Mouse (Mus musculus): Measurements from ENCODE around the gene Stk19. TPM values are rescaled to one million over a fixed set of nuclear protein-coding genes. Genes with fewer than 3 reads are reported as not detected.

Stk19 gene
- total and polyA plus RNA-seq, 2 experiments from 2014 or later: 25.8 to 48.6 TPM

GRCm38 (mm10) chr17:34879336-34879879 is 42.7 kb upstream of the Stk19 start, which contains the start of gene Zbtb12:
Gene Zbtb12 (plus strand): TSS chr17:34879483.
- DNase-seq (ENCODE audit: low spot score): no peak
- Histone ChIP-seq H3K9ac (replicated peaks; ENCODE audit: low read length, poor library complexity, severe bottlenecking) (no peak within 1 kb of the TSS), H3K4me3 (ENCODE audit: low read depth, low read length) (no peak within 1 kb of the TSS), H3K4me1 (ENCODE audit: insufficient read depth, low read length) (no peaks in the 10 kb centered on the region), H3K36me3 (ENCODE audit: insufficient read depth, low read length) (no peaks in the 10 kb centered on the region), H3K4me2 (ENCODE audit: low read depth, low read length, poor library complexity, severe bottlenecking) (no peak within 1 kb of the TSS), H3K27me3 (ENCODE audit: insufficient read depth, low read length) (0 out of 2 replicates have a peak, but pooled peaks cover 6% of the 10 kb centered on the region), H3K27ac (ENCODE audit: low read depth, low read length) (no peak within 1 kb of the TSS), H3K9me3 (ENCODE audit: low read length) (no peaks in the 10 kb centered on the region)
- no peak for ATAC-seq (ENCODE audit: low FRiP score)
- WGBS: 71% methylated on average over 11 of the region's 11 CpGs
- TF ChIP-seq CTCF (IDR thresholded peaks at IDR 0.05): no peak

DNA sequence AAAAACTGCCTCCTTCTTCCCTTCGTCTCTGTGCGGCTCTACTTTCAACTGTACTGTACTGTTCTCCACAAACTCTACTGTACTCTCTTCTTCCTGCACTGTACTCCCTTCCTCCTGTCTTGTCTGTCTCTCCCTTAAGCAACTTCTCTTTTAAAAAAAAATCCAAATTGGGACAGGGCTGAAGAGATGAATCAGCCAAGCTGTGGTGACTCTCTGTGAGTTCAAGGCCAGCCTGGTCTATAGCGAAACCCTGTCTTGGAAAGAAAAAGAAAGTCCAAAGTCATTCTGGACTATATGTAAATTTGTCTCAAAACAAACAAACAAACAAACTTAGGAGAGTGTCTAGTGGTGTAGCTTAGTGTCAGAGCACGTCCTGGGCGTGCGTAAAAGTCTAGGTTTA is 37.6 kb upstream of the Stk19 start:
- DNase-seq (ENCODE audit: low spot score) (no peak), ATAC-seq (ENCODE audit: low FRiP score) (no peak)
- TF ChIP-seq CTCF (IDR thresholded peaks at IDR 0.05): no peak
- Histone ChIP-seq H3K4me2 (ENCODE audit: low read depth, low read length, poor library complexity, severe bottlenecking) (no peak overlapping the region), H3K4me3 (ENCODE audit: low read depth, low read length) (no peak overlapping the region), H3K9ac (replicated peaks; ENCODE audit: low read length, poor library complexity, severe bottlenecking) (no peak overlapping the region), H3K27me3 (ENCODE audit: insufficient read depth, low read length) (peaks cover 3% of the 10 kb centered on the region; the same call in 1 of the 2 replicates), H3K27ac (ENCODE audit: low read depth, low read length) (no peak overlapping the region), H3K4me1 (ENCODE audit: insufficient read depth, low read length) (no peaks in the 10 kb centered on the region), H3K36me3 (ENCODE audit: insufficient read depth, low read length) (no peaks in the 10 kb centered on the region), H3K9me3 (ENCODE audit: low read length) (no peaks in the 10 kb centered on the region)
- 91% methylated on average over 6 of the region's 6 CpGs for WGBS

DNA sequence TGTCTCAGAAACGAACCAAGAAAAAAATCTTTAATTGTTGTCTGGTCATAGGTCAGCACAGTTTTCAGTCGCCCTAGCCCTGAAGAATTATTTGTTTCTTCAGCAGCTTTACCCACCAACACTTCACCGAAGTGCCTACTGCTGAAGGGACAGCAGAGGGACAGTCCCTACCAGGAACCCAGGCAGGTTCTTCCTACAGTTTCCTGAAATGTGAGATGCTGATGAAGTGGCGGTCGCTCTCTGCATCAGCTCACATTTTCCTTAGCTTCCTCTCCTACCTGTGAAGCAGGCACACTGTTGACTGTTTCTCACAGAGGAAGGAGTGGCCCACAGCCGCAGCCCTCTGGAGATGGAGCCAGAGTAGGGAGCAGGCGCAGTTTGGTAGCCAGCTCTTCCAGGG is 29.2 kb upstream of the Stk19 start:
- 73% methylated on average over 7 of the region's 7 CpGs for WGBS
- no peak overlapping the region for H3K27ac ChIP-seq (ENCODE audit: low read depth, low read length)
- H3K27me3 ChIP-seq (ENCODE audit: insufficient read depth, low read length): no peaks in the 10 kb centered on the region
- no peak overlapping the region for H3K4me3 ChIP-seq (ENCODE audit: low read depth, low read length)
- H3K4me2 ChIP-seq (ENCODE audit: low read depth, low read length, poor library complexity, severe bottlenecking): no peak overlapping the region
- H3K36me3 ChIP-seq (ENCODE audit: insufficient read depth, low read length): no peaks in the 10 kb centered on the region
- no peaks in the 10 kb centered on the region for H3K4me1 ChIP-seq (ENCODE audit: insufficient read depth, low read length)
- ATAC-seq (ENCODE audit: low FRiP score) (no peak), DNase-seq (ENCODE audit: low spot score) (no peak)
- H3K9me3 ChIP-seq (ENCODE audit: low read length): no peaks in the 10 kb centered on the region
- no peak overlapping the region for H3K9ac ChIP-seq (replicated peaks; ENCODE audit: low read length, poor library complexity, severe bottlenecking)
- no peak for TF ChIP-seq CTCF (IDR thresholded peaks at IDR 0.05)

DNA sequence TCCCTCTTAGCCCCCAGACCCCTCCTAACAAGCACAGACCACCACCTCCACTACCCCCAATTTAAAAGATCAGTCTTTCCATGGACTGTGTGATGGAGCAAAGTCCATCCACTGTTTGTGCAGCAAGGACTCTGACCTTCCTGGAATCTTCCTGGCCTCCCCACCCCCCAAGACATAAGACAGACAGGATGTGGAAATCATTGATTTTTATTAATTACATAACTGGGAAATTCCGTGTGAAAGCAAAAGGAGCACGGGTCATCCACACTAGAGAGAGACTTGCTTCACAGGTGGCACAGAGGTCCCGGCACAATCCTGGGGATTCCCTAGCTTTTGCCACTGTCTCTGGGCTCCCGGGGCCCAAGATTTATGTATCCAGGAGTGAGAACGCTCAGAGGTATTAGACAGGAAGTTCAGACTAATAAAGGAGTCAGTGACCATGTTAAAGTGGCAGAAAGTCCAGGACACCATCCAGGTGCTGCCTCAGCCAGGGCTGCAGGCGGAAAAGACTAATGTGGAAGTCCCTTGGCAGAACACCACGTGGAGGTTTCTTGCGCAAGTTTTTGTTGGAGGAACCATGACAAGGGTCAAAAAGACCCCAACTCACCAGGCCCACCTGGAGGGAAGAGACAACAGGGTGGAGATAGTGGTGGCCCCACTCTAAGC is 25.8 kb upstream of the Stk19 start, which contains the start of gene Cfb:
Gene Cfb (minus strand): TSS at position 103 of the 666 bp plus-strand sequence.
- H3K9ac ChIP-seq (replicated peaks; ENCODE audit: low read length, poor library complexity, severe bottlenecking): no peak within 1 kb of the TSS
- no peaks in the 10 kb centered on the region for H3K36me3 ChIP-seq (ENCODE audit: insufficient read depth, low read length)
- no peak for ATAC-seq (ENCODE audit: low FRiP score)
- TF ChIP-seq CTCF (IDR thresholded peaks at IDR 0.05): no peak
- H3K27me3 ChIP-seq (ENCODE audit: insufficient read depth, low read length): no peaks in the 10 kb centered on the region
- no peak for DNase-seq (ENCODE audit: low spot score)
- H3K4me2 ChIP-seq (ENCODE audit: low read depth, low read length, poor library complexity, severe bottlenecking): no peak within 1 kb of the TSS
- H3K9me3 ChIP-seq (ENCODE audit: low read length): no peaks in the 10 kb centered on the region
- no peak within 1 kb of the TSS for H3K27ac ChIP-seq (ENCODE audit: low read depth, low read length)
- no peak within 1 kb of the TSS for H3K4me3 ChIP-seq (ENCODE audit: low read depth, low read length)
- H3K4me1 ChIP-seq (ENCODE audit: insufficient read depth, low read length): no peaks in the 10 kb centered on the region
- 72% methylated on average over 8 of the region's 8 CpGs for WGBS

DNA sequence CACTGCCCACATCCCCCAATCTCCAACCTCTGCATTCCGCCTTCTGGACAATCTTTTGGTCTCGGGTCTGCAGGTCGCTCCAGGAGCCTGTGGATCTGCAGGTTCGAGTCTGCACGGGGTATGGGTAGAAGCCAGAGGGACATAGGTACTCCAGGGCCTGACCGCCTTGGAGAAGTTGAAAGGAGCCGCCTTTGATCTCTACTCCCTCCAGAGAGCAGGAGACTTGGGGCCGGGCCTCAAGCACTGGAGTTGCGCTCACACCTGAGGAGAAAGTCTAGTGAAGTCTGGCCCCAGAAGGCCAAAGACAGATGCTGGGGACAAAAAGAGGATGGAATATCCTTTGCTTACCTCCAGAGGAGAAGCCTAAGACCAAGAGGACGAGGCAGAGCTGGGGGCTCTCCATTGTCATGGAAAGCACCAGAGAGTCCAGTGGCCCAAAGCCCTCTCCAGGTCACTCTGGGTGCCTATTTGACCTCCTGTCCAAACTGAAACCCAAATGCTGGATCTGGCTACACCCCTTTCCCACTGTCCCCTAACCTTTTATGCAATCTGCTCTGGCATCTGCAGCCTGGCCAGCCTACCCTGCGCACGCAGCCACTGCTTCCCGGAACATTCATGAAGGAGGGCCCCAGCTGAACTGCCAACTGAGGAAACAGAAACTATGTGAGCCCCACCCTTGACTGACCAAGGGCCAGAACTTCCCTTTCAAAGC is 25.1 kb upstream of the Stk19 start:
- no peak for ATAC-seq (ENCODE audit: low FRiP score)
- H3K9ac ChIP-seq (replicated peaks; ENCODE audit: low read length, poor library complexity, severe bottlenecking): no peak overlapping the region
- 74% methylated on average over 13 of the region's 13 CpGs for WGBS
- H3K4me3 ChIP-seq (ENCODE audit: low read depth, low read length): no peak overlapping the region
- no peaks in the 10 kb centered on the region for H3K4me1 ChIP-seq (ENCODE audit: insufficient read depth, low read length)
- TF ChIP-seq CTCF (IDR thresholded peaks at IDR 0.05): no peak
- no peak overlapping the region for H3K4me2 ChIP-seq (ENCODE audit: low read depth, low read length, poor library complexity, severe bottlenecking)
- DNase-seq (ENCODE audit: low spot score): no peak
- H3K9me3 ChIP-seq (ENCODE audit: low read length): no peaks in the 10 kb centered on the region
- H3K36me3 ChIP-seq (ENCODE audit: insufficient read depth, low read length): no peaks in the 10 kb centered on the region
- H3K27ac ChIP-seq (ENCODE audit: low read depth, low read length): no peak overlapping the region
- no peaks in the 10 kb centered on the region for H3K27me3 ChIP-seq (ENCODE audit: insufficient read depth, low read length)

- no peak overlapping the region for H3K27ac ChIP-seq (ENCODE audit: low read depth, low read length)
- TF ChIP-seq CTCF (IDR thresholded peaks at IDR 0.05): no peak
- H3K27me3 ChIP-seq (ENCODE audit: insufficient read depth, low read length): no peaks in the 10 kb centered on the region
- WGBS: 89% methylated on average over 9 of the region's 9 CpGs
- H3K36me3 ChIP-seq (ENCODE audit: insufficient read depth, low read length): peaks cover 6% of the 10 kb centered on the region
- H3K4me2 ChIP-seq (ENCODE audit: low read depth, low read length, poor library complexity, severe bottlenecking): no peak overlapping the region
- no peak overlapping the region for H3K4me3 ChIP-seq (ENCODE audit: low read depth, low read length)
- H3K9ac ChIP-seq (replicated peaks; ENCODE audit: low read length, poor library complexity, severe bottlenecking): no peak overlapping the region
- ATAC-seq (ENCODE audit: low FRiP score) (no peak), DNase-seq (ENCODE audit: low spot score) (no peak)
- H3K4me1 ChIP-seq (ENCODE audit: insufficient read depth, low read length): no peaks in the 10 kb centered on the region
- H3K9me3 ChIP-seq (ENCODE audit: low read length): no peaks in the 10 kb centered on the region
These were observed 23.8 kb upstream of the Stk19 start for GRCm38 (mm10) chr17:34860514-34860913.

All from midbrain, postnatal 0 days (tissue).